Mouse (Mus musculus): ENCODE measurements around the gene Jup.

Jup gene

GRCm38 (mm10) chr11:100408076-100408834, 10.7 kb upstream of the Jup start:
- no peak for DNase-seq (ENCODE audit: low read depth, low spot score)

GRCm38 (mm10) chr11:100406995-100407705, 9.6 kb upstream of the Jup start:
- DNase-seq (ENCODE audit: low read depth, low spot score): no peak

GRCm38 (mm10) chr11:100406273-100406672, 8.7 kb upstream of the Jup start:
- DNase-seq (ENCODE audit: low read depth, low spot score): no peak

GRCm38 (mm10) chr11:100404456-100405074, 7.0 kb upstream of the Jup start:
- no peak for DNase-seq (ENCODE audit: low read depth, low spot score)

- DNase-seq (ENCODE audit: low read depth, low spot score): no peak
Measured at GRCm38 (mm10) chr11:100403445-100404134, 6.0 kb upstream of the Jup start.

- no peak for DNase-seq (ENCODE audit: low read depth, low spot score)
Measured at GRCm38 (mm10) chr11:100402682-100403081, 5.1 kb upstream of the Jup start.

- no peak for DNase-seq (ENCODE audit: low read depth, low spot score)
Measured at GRCm38 (mm10) chr11:100402240-100402639, 4.7 kb upstream of the Jup start.

- DNase-seq (ENCODE audit: low read depth, low spot score): no peak
Measured at GRCm38 (mm10) chr11:100400842-100401241, 3.3 kb upstream of the Jup start.

- DNase-seq (ENCODE audit: low read depth, low spot score): no peak
Measured at GRCm38 (mm10) chr11:100399727-100400538, 2.4 kb upstream of the Jup start.

GRCm38 (mm10) chr11:100399320-100399719, 1.8 kb upstream of the Jup start:
- DNase-seq (ENCODE audit: low read depth, low spot score): no peak

GRCm38 (mm10) chr11:100398517-100398916, 954 bp upstream of the Jup start:
- no peak for DNase-seq (ENCODE audit: low read depth, low spot score)

- DNase-seq (ENCODE audit: low read depth, low spot score): no peak
Measured at GRCm38 (mm10) chr11:100396886-100397599, 520 bp downstream of the Jup start.

GRCm38 (mm10) chr11:100395861-100396631, 1.5 kb downstream of the Jup start:
- no peak for DNase-seq (ENCODE audit: low read depth, low spot score)

- DNase-seq (ENCODE audit: low read depth, low spot score): no peak
Measured at GRCm38 (mm10) chr11:100395200-100395599, 2.4 kb downstream of the Jup start.

GRCm38 (mm10) chr11:100394353-100395074, 3.0 kb downstream of the Jup start:
- DNase-seq (ENCODE audit: low read depth, low spot score): no peak

GRCm38 (mm10) chr11:100393733-100394132, 3.8 kb downstream of the Jup start:
- no peak for DNase-seq (ENCODE audit: low read depth, low spot score)

GRCm38 (mm10) chr11:100392958-100393357, 4.6 kb downstream of the Jup start:
- DNase-seq (ENCODE audit: low read depth, low spot score): no peak

- no peak for DNase-seq (ENCODE audit: low read depth, low spot score)
Measured at GRCm38 (mm10) chr11:100391884-100392345, 5.6 kb downstream of the Jup start.

Data from telencephalon, adult 2 months (tissue).